Mouse (Mus musculus): ENCODE results near the gene Prrg2. TPM values are rescaled to one million over a fixed set of nuclear protein-coding genes. Genes with fewer than 3 reads are reported as not detected.

Prrg2 gene
- total RNA-seq, 4 experiments from 2014 or later, result 16.4 to 20.5 (median 17.1) TPM

DNA sequence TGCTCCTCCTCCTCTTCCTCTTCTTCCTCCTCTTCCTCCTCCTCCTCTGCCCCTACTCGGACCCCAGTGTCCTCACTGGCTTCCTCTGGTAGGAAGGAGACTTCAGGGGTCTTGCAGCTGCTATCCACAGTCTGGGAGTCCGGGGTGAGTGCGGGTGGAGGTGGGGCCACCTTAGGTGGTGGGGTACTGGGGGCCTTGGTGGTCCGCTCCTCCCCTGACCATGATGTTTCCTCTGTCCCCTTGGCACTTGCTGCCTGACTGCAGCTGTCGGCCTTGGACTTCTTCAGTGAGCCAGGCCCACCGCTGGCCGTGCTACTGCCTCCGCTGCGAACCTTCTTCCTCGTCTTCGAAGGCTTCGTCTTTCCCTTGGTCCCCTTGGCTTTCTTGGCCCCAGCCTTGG is 56.0 kb downstream of the Prrg2 start:
- DNase-seq, result no peak

DNA sequence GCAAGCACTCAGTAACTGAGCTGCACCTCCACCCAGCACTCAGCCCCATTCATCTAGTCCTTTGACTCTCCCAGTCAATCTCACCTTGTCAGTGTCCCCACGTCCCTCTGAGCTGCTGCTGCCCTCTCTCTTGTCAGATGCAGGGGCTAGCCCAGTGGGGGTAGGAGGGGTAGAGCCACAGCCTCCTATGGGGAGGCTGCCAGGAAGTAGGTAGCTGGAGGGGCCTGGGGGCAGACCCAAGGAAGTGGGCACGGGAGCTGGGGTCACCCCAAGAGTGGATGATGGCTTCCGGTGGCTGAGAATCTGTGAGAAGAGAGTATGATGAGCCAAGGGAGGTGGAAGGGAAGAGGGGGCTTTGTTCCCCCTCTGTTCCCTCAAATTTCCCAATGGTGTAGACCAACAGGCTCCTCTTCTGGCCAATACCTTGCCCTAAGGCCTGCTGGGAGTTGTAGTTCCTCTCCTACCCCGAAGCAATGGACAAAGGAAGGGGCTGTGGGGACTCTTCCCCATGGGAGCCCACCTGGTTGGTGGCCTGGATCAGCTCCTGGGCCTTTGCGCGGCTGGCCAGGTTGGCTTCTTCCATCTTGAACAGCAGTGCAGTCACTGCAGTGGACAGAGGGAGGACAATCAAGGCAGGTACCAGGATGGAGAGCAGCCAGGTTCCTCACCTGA is 57.0 kb downstream of the Prrg2 start:
- no peak for DNase-seq

- no peak for DNase-seq
These were observed 57.9 kb downstream of the Prrg2 start for GRCm38 (mm10) chr7:45004546-45004945.

Small RNA genes lying within 50 kb of the gene (microRNA-seq; reads per million reads assigned to microRNA genes)
- gene Mir7054, result 0.35 to 1.2 reads per million in 2 experiments

Other genes starting within 250 kb of the Prrg2 start
- gene Nup62, start 246.6 kb downstream of the Prrg2 start, total RNA-seq (2022), result 10 to 100 TPM; 33.8 to 42.8 (median 37.8) TPM
- gene Il4i1, start 246.3 kb downstream of the Prrg2 start, total RNA-seq (2022), result 1 to 10 TPM; 1.7 to 3.7 (median 2.5) TPM
- gene Atf5, start 246.0 kb downstream of the Prrg2 start, total RNA-seq (2022), result 100 to 1,000 TPM in 1 of 4 experiments, 10 to 100 TPM in 3; 76.2 to 108 (median 82.7) TPM
- gene Akt1s1, start 213.7 kb downstream of the Prrg2 start, total RNA-seq (2022), result 100 to 1,000 TPM; 106 to 137 (median 120) TPM
- gene Tbc1d17, start 213.6 kb downstream of the Prrg2 start, total RNA-seq (2022), result 10 to 100 TPM; 69.4 to 94.9 (median 86.1) TPM
- gene Pnkp, start 205.5 kb downstream of the Prrg2 start, total RNA-seq (2022), result 10 to 100 TPM; 46.6 to 56.6 (median 53.6) TPM
- 100 to 1,000 TPM; 273 to 304 (median 292) TPM for gene Ptov1, start 192.9 kb downstream of the Prrg2 start, total RNA-seq (2022)
- gene Med25, start 170.0 kb downstream of the Prrg2 start, total RNA-seq (2022), result 100 to 1,000 TPM in 2 of 4 experiments, 10 to 100 TPM in 2; 85.0 to 118 (median 96.5) TPM
- 10 to 100 TPM; 27.2 to 46.8 (median 38.4) TPM for gene Fuz, start 166.6 kb downstream of the Prrg2 start, total RNA-seq (2022)
- gene Ap2a1, start 133.2 kb downstream of the Prrg2 start, total RNA-seq (2022), result 100 to 1,000 TPM in 3 of 4 experiments, 10 to 100 TPM in 1; 99.8 to 139 (median 118) TPM
- gene Tsks, start 119.5 kb downstream of the Prrg2 start, total RNA-seq (2022), result not detected
- gene Cpt1c, start 87.8 kb downstream of the Prrg2 start, total RNA-seq (2022), result 10 to 100 TPM; 13.7 to 28.4 (median 20.4) TPM
- gene Prmt1, start 76.1 kb downstream of the Prrg2 start, total RNA-seq (2022), result 100 to 1,000 TPM; 221 to 296 (median 243) TPM
- gene Irf3, start 65.0 kb downstream of the Prrg2 start, total RNA-seq (2022), result 100 to 1,000 TPM; 118 to 180 (median 144) TPM
- gene Bcl2l12, start 64.0 kb downstream of the Prrg2 start, total RNA-seq (2022), result 10 to 100 TPM; 15.9 to 34.1 (median 22.1) TPM
- gene Scaf1, start 46.3 kb downstream of the Prrg2 start, total RNA-seq (2022), result 100 to 1,000 TPM in 2 of 4 experiments, 10 to 100 TPM in 2; 88.5 to 120 (median 101) TPM
- 100 to 1,000 TPM in 3 of 4 experiments, 10 to 100 TPM in 1; 89.6 to 138 (median 129) TPM for gene Rras, start 44.7 kb downstream of the Prrg2 start, total RNA-seq (2022)
- gene Prr12, start 9.8 kb downstream of the Prrg2 start, total RNA-seq (2022), result 10 to 100 TPM; 64.6 to 86.8 (median 70.0) TPM
- 10 to 100 TPM; 57.5 to 81.7 (median 66.6) TPM for gene Nosip, start 248 bp downstream of the Prrg2 start, total RNA-seq (2022)
- 10 to 100 TPM; 33.1 to 51.0 (median 37.1) TPM for gene Rcn3, start 29.5 kb upstream of the Prrg2 start, total RNA-seq (2022)
- 100 to 1,000 TPM; 105 to 151 (median 125) TPM for gene Fcgrt, start 41.2 kb upstream of the Prrg2 start, total RNA-seq (2022)
- 1,000 to 10,000 TPM; 1,085 to 1,250 (median 1,138) TPM for gene Rps11, start 61.8 kb upstream of the Prrg2 start, total RNA-seq (2022)
- gene Rpl13a, start 66.1 kb upstream of the Prrg2 start, total RNA-seq (2022), result 1,000 to 10,000 TPM; 1,558 to 1,710 (median 1,647) TPM
- gene Gm45713, start 73.6 kb upstream of the Prrg2 start, total RNA-seq (2022), result not detected
- gene Flt3l, start 73.8 kb upstream of the Prrg2 start, total RNA-seq (2022), result 10 to 100 TPM; 20.4 to 56.7 (median 39.5) TPM
- 10 to 100 TPM; 58.4 to 73.0 (median 68.9) TPM for gene Pih1d1, start 91.6 kb upstream of the Prrg2 start, total RNA-seq (2022)
- gene Aldh16a1, start 91.9 kb upstream of the Prrg2 start, total RNA-seq (2022), result 10 to 100 TPM; 76.3 to 79.7 (median 77.2) TPM
- gene Slc17a7, start 101.3 kb upstream of the Prrg2 start, total RNA-seq (2022), result 1 to 10 TPM in 1 of 4 experiments, under 1 TPM in 3; 0.46 to 1.1 (median 0.65) TPM
- gene Gfy, start 116.9 kb upstream of the Prrg2 start, total RNA-seq (2022), result not detected
- gene Pth2, start 118.3 kb upstream of the Prrg2 start, total RNA-seq (2022), result not detected
- gene Ccdc155, start 142.2 kb upstream of the Prrg2 start, total RNA-seq (2022), result 1 to 10 TPM in 1 of 4 experiments, under 1 TPM in 3; 0.12 to 1.2 (median 0.29) TPM
- gene Dkkl1, start 149.5 kb upstream of the Prrg2 start, total RNA-seq (2022), result not detected
- gene Tead2, start 153.1 kb upstream of the Prrg2 start, total RNA-seq (2022), result 10 to 100 TPM; 10.7 to 14.1 (median 12.0) TPM
- gene Cd37, start 176.4 kb upstream of the Prrg2 start, total RNA-seq (2022), result 10 to 100 TPM in 1 of 4 experiments, 1 to 10 TPM in 3; 4.9 to 11.2 (median 7.0) TPM
- gene Slc6a16, start 178.4 kb upstream of the Prrg2 start, total RNA-seq (2022), result under 1 TPM in 1 of 4 experiments, not detected in 3; 0.37 TPM
- gene Slc6a21, start 214.8 kb upstream of the Prrg2 start, total RNA-seq (2022), result under 1 TPM in 1 of 4 experiments, not detected in 3; 0.26 TPM